Comparison of ENCODE assay signal across 12 mouse cellular contexts in genomic region chr8:94292072-94292471, GRCm38 (mm10). TPM values are rescaled to one million over a fixed set of nuclear protein-coding genes. Genes with fewer than 3 reads are reported as not detected.
DNase-seq lines count a peak whose midpoint lies in the region; ATAC-seq and TF ChIP-seq lines count a peak whose summit lies in the region.
"Had no signal": no experiment of that assay in that cellular context is flagged by ENCODE, and none has a peak within 500 bp of the region (broad histone marks: within the 10 kb centered on the region; RNA-seq: fewer than 3 reads in every experiment).

No protein-coding gene starts in this region.

- H3K27ac ChIP-seq in stomach, embryonic 14.5 days (ENCODE audit: low read length), result 0 out of 2 replicates have a peak overlapping the region, but pooled peaks have one; percentile 10
- H3K27ac ChIP-seq in stomach, postnatal 0 days (replicated peaks), result no peak overlapping the region
- H3K27ac ChIP-seq: midbrain, embryonic 12.5 days had no signal

- H3K4me1 ChIP-seq in stomach, embryonic 14.5 days (ENCODE audit: control insufficient read depth, insufficient read depth, low read length), result no peaks in the 10 kb centered on the region
- no peaks in the 10 kb centered on the region for H3K4me1 ChIP-seq in stomach, postnatal 0 days (replicated peaks; ENCODE audit: control insufficient read depth, insufficient read depth)

- peaks cover 2% of the 10 kb centered on the region; the same call in 1 of the 2 replicates for H3K36me3 ChIP-seq in stomach, embryonic 14.5 days (ENCODE audit: control insufficient read depth, insufficient read depth, low read length)
- H3K36me3 ChIP-seq in stomach, postnatal 0 days (ENCODE audit: control insufficient read depth, insufficient read depth, low read length), result peaks cover 5% of the 10 kb centered on the region; the same call in 1 of the 2 replicates

- H3K4me3 ChIP-seq in stomach, embryonic 14.5 days (ENCODE audit: low read depth, low read length), result no peak overlapping the region
- H3K4me3 ChIP-seq in stomach, postnatal 0 days (ENCODE audit: low read depth, low read length), result no peak overlapping the region
- H3K4me3 ChIP-seq: midbrain, embryonic 12.5 days had no signal

- H3K27me3 ChIP-seq in stomach, embryonic 14.5 days (ENCODE audit: control insufficient read depth, insufficient read depth, low read length), result no peaks in the 10 kb centered on the region
- no peaks in the 10 kb centered on the region for H3K27me3 ChIP-seq in stomach, postnatal 0 days (ENCODE audit: control insufficient read depth, insufficient read depth, low read length)
- H3K27me3 ChIP-seq: midbrain, embryonic 12.5 days had no signal

- H3K9me3 ChIP-seq in stomach, embryonic 14.5 days (ENCODE audit: control insufficient read depth, low read depth, low read length), result no peaks in the 10 kb centered on the region
- H3K9me3 ChIP-seq in stomach, postnatal 0 days (ENCODE audit: control insufficient read depth, low read length), result no peaks in the 10 kb centered on the region
- H3K9me3 ChIP-seq: midbrain, embryonic 12.5 days had no signal

- 66% methylated on average over 6 of the region's 6 CpGs for WGBS in stomach, embryonic 14.5 days
- WGBS in stomach, postnatal 0 days, result 45% methylated on average over 6 of the region's 6 CpGs

- no peak for TF ChIP-seq EP300 in stomach, postnatal 0 days (optimal IDR thresholded peaks at IDR 0.05)

- ATAC-seq in stomach, embryonic 14.5 days (ENCODE audit: insufficient number of reproducible peaks, insufficient read depth, low FRiP score, low read depth), result no peak
- no peak for ATAC-seq in stomach, postnatal 0 days (ENCODE audit: low FRiP score, low TSS enrichment)
- ATAC-seq: CD4-positive, CD25-positive, alpha-beta regulatory T cell, adult 4 months had no signal

- H3K9ac ChIP-seq in stomach, embryonic 14.5 days (replicated peaks; ENCODE audit: low read depth, low read length), result no peak overlapping the region
- H3K9ac ChIP-seq in stomach, postnatal 0 days (ENCODE audit: low read length), result no peak overlapping the region
- H3K9ac ChIP-seq: midbrain, embryonic 12.5 days had no signal

- no peak overlapping the region for H3K4me2 ChIP-seq in stomach, embryonic 14.5 days (replicated peaks; ENCODE audit: low read depth, low read length)
- no peak overlapping the region for H3K4me2 ChIP-seq in stomach, postnatal 0 days (replicated peaks; ENCODE audit: low read depth)
- H3K4me2 ChIP-seq: midbrain, embryonic 12.5 days had no signal

- peak; percentile 40 for DNase-seq in gastrocnemius, postnatal 14 days
- DNase-seq in gastrocnemius, postnatal 25 days, result no peak
- no peak for DNase-seq in stomach, postnatal 0 days (ENCODE audit: low spot score)
- DNase-seq in kidney, adult 8-10 months, result peak; percentile 75 to 83
- DNase-seq in ovary, postnatal 10 days (ENCODE audit: low spot score), result no peak
- no peak for DNase-seq in thymus, postnatal 0 days (ENCODE audit: low spot score)
- no peak for DNase-seq in thymus, postnatal 25 days
- DNase-seq: cerebellum, postnatal 14 days had no signal

- intact Hi-C loops in gastrocnemius, postnatal 14 days (cut with DNase I; ENCODE audit: low total_unique reads), result no loop called here

- TF ChIP-seq CTCF in stomach, postnatal 0 days (IDR thresholded peaks at IDR 0.05; ENCODE audit: low read depth), result no peak

RNA-seq across cellular contexts. Expression of gene Slc12a3, which starts 36.9 kb away (rescaled TPM):
- not detected for total RNA-seq in gastrocnemius, postnatal 14 days (2021)
- not detected for total RNA-seq in gastrocnemius, postnatal 25 days (2021)
- polyA plus RNA-seq in stomach, embryonic 14.5 days (2014; fragmentation: Nextera tagmentation; extraction: Ambion mirVana), result not detected in 2 replicates
- polyA plus RNA-seq in stomach, postnatal 0 days (2015; fragmentation: Nextera tagmentation; extraction: Ambion mirVana), result 0.10 and 0.22 TPM in 2 replicates
- 0.12 and 0.21 TPM in 2 replicates for polyA plus RNA-seq in thymus, postnatal 0 days (2015; fragmentation: Nextera tagmentation; extraction: Ambion mirVana)
- total RNA-seq: granulocyte monocyte progenitor cell, adult 5-6 weeks had no signal
- polyA plus RNA-seq: midbrain, embryonic 12.5 days had no signal

Comparison
In these comparisons a context has a peak if more than half of its experiments do, and no peak if none do; other contexts are left out.
1. DNase-seq: peak in gastrocnemius, postnatal 14 days (single experiment) and kidney, adult 8-10 months (2 of 2); none in gastrocnemius, postnatal 25 days (single experiment), stomach, postnatal 0 days (single experiment), ovary, postnatal 10 days (single experiment), thymus, postnatal 0 days (single experiment) and thymus, postnatal 25 days (single experiment).